Mouse (Mus musculus) embryonic facial prominence, embryonic 12.5 days (tissue): ENCODE measurements around the gene Cog2. TPM values are rescaled to one million over a fixed set of nuclear protein-coding genes. Genes with fewer than 3 reads are reported as not detected.

Experiments
- ATAC-seq: fragments of 200-750 bp; cut with Nextera tagmentation; 2 replicates; pipeline ENCODE4 v1.8.0; 2017; ENCODE audit not compliant: insufficient number of reproducible peaks, insufficient read depth, low FRiP score, low TSS enrichment
- H3K27ac ChIP-seq: fragments of 300-500 bp; sonication (generic); 2 replicates; pipeline ENCODE4 v1.5.1; 2016; ENCODE audit warnings: mild to moderate bottlenecking
- H3K27me3 ChIP-seq: fragments of 300-500 bp; sonication (generic); 2 replicates; pipeline ENCODE4 v1.6.1; 2016; ENCODE audit warnings: mild to moderate bottlenecking, moderate library complexity
- H3K36me3 ChIP-seq: fragments of 300-500 bp; sonication (generic); 2 replicates; pipeline ENCODE4 v1.6.1; 2016; ENCODE audit warnings: mild to moderate bottlenecking
- H3K4me1 ChIP-seq: fragments of 300-500 bp; sonication (generic); 2 replicates; pipeline ENCODE4 v1.6.1; 2016
- H3K4me2 ChIP-seq: fragments of 300-500 bp; sonication (generic); replicated peaks from 2 replicates; pipeline ENCODE4 v1.6.1; 2016; ENCODE audit warnings: mild to moderate bottlenecking, moderate library complexity
- H3K4me3 ChIP-seq: fragments of 300-500 bp; sonication (generic); 2 replicates; pipeline ENCODE4 v1.5.1; 2016; ENCODE audit warnings: mild to moderate bottlenecking
- H3K9ac ChIP-seq: fragments of 300-500 bp; sonication (generic); 2 replicates; pipeline ENCODE4 v1.6.1; 2016; ENCODE audit warnings: mild to moderate bottlenecking, moderate library complexity
- H3K9me3 ChIP-seq: fragments of 300-500 bp; sonication (generic); 2 replicates; pipeline ENCODE4 v1.6.1; 2016; ENCODE audit warnings: mild to moderate bottlenecking, moderate library complexity
- WGBS: fragments of 180-500 bp; shearing (Covaris S2); methylation state at CpG from one replicate; pipeline ENCODE4 v1.1.7; 2016; 5-methylcytosine and 5-hydroxymethylcytosine counted together
- polyA plus RNA-seq: library from polyadenylated mRNA; unstranded; fragments of >200 nt; fragmentation: Nextera tagmentation; extraction: Ambion mirVana; gene quantifications from 2 replicates; pipeline ENCODE4 v1.2.1, GENCODE M21; 2016

Gene Cog2
- polyA plus RNA-seq, 1 experiment from 2014 or later = 46.8 TPM

DNA sequence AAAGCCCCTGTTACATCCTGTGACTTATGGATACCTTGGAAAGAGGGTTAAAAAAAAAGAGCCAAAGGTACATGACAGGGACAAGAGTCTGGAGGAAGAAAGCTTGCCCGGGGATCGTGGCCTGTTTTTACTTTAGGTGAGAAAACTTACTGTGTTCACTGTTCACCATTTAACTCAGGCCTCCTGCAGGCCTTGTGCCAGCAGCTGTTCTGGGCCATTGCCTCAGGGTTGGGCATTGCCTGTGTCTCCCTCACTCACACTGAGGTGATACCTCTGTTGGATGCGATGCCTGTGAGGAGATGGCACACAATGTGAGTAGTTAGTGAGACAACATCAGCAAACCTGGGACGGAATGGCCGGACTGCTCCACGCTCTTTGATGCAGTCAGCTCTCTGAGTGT lies 1.4 kb downstream of the Cog2 start:
- Histone ChIP-seq H3K9ac (no peak overlapping the region), H3K4me1 (peaks cover 9% of the 10 kb centered on the region), H3K4me2 (peak overlapping the region; percentile 75), H3K4me3 (0 out of 2 replicates have a peak overlapping the region, but pooled peaks have one; percentile 89), H3K9me3 (no peaks in the 10 kb centered on the region), H3K27me3 (no peaks in the 10 kb centered on the region), H3K36me3 (peaks cover 14% of the 10 kb centered on the region), H3K27ac (no peak overlapping the region)
- ATAC-seq = no peak
- 92% methylated on average over 6 of the region's 6 CpGs for WGBS

GRCm38 (mm10) chr8:124526261-124526660 lies 5.7 kb downstream of the Cog2 start:
- Histone ChIP-seq H3K4me2 (no peak overlapping the region), H3K27me3 (no peaks in the 10 kb centered on the region), H3K4me1 (peaks cover 9% of the 10 kb centered on the region), H3K36me3 (peaks cover 50% of the 10 kb centered on the region), H3K9me3 (no peaks in the 10 kb centered on the region), H3K9ac (no peak overlapping the region), H3K27ac (no peak overlapping the region), H3K4me3 (no peak overlapping the region)
- ATAC-seq = no peak
- 91% methylated on average over 11 of the region's 11 CpGs for WGBS

DNA sequence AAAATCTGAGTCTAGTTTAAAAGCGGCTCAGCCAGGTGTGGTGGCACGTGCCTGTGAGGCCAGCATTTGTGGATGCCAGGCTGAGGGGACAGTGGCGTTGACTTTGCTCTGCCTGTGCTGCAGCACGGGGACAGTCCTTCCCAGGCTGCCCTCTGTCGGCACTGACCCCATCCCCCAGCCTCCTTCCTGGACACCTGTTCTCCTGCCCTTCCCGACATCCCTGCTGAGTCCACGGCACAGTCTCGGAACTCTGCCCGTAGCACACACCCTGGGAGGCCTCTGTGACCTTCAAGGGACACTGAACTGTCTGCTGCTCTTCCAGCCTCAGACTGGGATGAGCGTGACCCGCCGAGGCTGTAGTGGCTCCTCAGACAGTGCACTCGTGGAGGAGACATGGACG lies 9.5 kb downstream of the Cog2 start:
- H3K27ac ChIP-seq = no peak overlapping the region
- H3K27me3 ChIP-seq = no peaks in the 10 kb centered on the region
- peaks cover 86% of the 10 kb centered on the region for H3K36me3 ChIP-seq
- no peak overlapping the region for H3K4me3 ChIP-seq
- H3K9ac ChIP-seq = no peak overlapping the region
- no peak overlapping the region for H3K4me2 ChIP-seq
- ATAC-seq = no peak
- H3K4me1 ChIP-seq = no peaks in the 10 kb centered on the region
- 86% methylated on average over 14 of the region's 14 CpGs for WGBS
- H3K9me3 ChIP-seq = no peaks in the 10 kb centered on the region

GRCm38 (mm10) chr8:124530556-124530955 lies 10.0 kb downstream of the Cog2 start:
- no peak for ATAC-seq
- WGBS = 91% methylated on average over 7 of the region's 7 CpGs
- Histone ChIP-seq H3K4me2 (no peak overlapping the region), H3K36me3 (peaks cover 89% of the 10 kb centered on the region), H3K27me3 (no peaks in the 10 kb centered on the region), H3K9me3 (no peaks in the 10 kb centered on the region), H3K4me1 (no peaks in the 10 kb centered on the region), H3K4me3 (no peak overlapping the region), H3K27ac (no peak overlapping the region), H3K9ac (no peak overlapping the region)

DNA sequence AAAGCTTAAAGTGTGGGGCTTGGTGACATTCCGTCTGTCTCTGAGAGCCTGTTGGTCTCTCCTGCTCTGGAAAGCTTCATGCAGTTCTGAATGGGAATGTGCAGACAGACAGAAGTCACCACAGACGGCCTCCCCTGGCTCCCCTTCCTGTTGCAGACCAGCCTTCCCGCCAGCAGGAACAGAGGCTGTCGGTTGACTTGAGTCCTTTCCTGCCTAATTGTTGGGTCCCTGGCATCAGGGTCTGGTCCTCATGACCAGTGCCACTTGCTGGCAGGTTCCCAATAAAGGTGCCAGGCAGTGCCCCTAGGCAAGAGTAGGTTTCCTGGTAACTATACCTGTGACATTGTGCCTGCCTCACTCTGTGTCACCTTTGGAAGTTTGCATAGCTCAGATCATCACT lies 10.4 kb downstream of the Cog2 start:
- H3K9me3 ChIP-seq = no peaks in the 10 kb centered on the region
- no peak overlapping the region for H3K4me2 ChIP-seq
- H3K4me3 ChIP-seq = no peak overlapping the region
- no peaks in the 10 kb centered on the region for H3K4me1 ChIP-seq
- 77% methylated on average over 4 of the region's 4 CpGs for WGBS
- H3K36me3 ChIP-seq = peaks cover 89% of the 10 kb centered on the region
- no peak overlapping the region for H3K9ac ChIP-seq
- ATAC-seq = no peak
- H3K27ac ChIP-seq = no peak overlapping the region
- H3K27me3 ChIP-seq = no peaks in the 10 kb centered on the region

- H3K9me3 ChIP-seq = no peaks in the 10 kb centered on the region
- WGBS = 92% methylated on average over 3 of the region's 3 CpGs
- peaks cover 84% of the 10 kb centered on the region for H3K36me3 ChIP-seq
- no peaks in the 10 kb centered on the region for H3K4me1 ChIP-seq
- no peaks in the 10 kb centered on the region for H3K27me3 ChIP-seq
- H3K9ac ChIP-seq = no peak overlapping the region
- H3K4me2 ChIP-seq = no peak overlapping the region
- ATAC-seq = no peak
- no peak overlapping the region for H3K27ac ChIP-seq
- no peak overlapping the region for H3K4me3 ChIP-seq
Observed at GRCm38 (mm10) chr8:124532626-124533025, 12.1 kb downstream of the Cog2 start.

- Histone ChIP-seq H3K4me2 (no peak overlapping the region), H3K27ac (no peak overlapping the region), H3K36me3 (peaks cover 86% of the 10 kb centered on the region), H3K4me1 (no peaks in the 10 kb centered on the region), H3K9me3 (no peaks in the 10 kb centered on the region), H3K27me3 (no peaks in the 10 kb centered on the region), H3K9ac (no peak overlapping the region), H3K4me3 (no peak overlapping the region)
- no peak for ATAC-seq
- 91% methylated on average over 5 of the region's 5 CpGs for WGBS
Observed at GRCm38 (mm10) chr8:124535451-124535850, 14.9 kb downstream of the Cog2 start.

DNA sequence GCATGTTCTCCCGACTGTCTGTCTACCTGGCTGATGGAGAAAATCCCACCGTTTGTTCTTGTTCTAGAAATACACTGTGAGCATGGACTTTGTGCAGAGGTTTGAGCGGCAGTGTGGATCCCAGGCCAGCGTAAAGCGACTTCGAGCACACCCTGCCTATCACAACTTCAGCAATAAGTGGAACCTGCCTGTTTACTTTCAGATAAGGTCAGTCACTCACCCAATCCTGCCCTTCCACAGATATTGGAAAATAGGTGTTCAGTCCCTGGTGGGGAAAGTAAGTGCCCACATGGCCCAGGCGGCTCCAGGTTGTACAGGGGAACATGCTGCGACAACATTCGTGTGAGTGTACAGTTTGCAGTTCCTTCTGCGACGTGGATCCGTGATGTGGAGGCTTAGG lies 20.3 kb downstream of the Cog2 start:
- Histone ChIP-seq H3K27me3 (no peaks in the 10 kb centered on the region), H3K4me3 (no peak overlapping the region), H3K27ac (no peak overlapping the region), H3K4me2 (no peak overlapping the region), H3K9ac (no peak overlapping the region), H3K9me3 (no peaks in the 10 kb centered on the region), H3K4me1 (no peaks in the 10 kb centered on the region), H3K36me3 (peaks cover 86% of the 10 kb centered on the region)
- 95% methylated on average over 12 of the region's 12 CpGs for WGBS
- no peak for ATAC-seq

DNA sequence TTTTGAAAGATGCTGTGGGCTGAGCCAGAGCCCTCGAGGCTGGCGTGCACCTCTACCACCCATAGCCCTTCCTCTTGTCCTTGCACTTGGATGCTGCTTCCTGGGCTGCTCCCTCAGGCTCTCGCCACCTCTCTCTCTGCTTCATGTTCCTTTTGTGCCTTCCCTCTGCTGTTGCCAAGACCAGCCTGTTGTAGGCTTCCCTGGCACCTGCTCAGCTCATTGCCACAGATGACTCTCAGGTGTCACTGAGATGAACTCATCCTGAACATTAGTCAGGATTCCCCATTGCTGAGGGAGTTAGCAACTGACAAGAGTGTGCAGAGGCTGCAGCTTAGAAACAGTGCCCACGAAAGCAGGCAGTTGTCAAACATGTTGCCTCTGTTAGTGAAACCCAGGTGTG lies 21.4 kb downstream of the Cog2 start:
- H3K36me3 ChIP-seq = peaks cover 86% of the 10 kb centered on the region
- H3K4me1 ChIP-seq = no peaks in the 10 kb centered on the region
- 95% methylated on average over 4 of the region's 4 CpGs for WGBS
- H3K9ac ChIP-seq = no peak overlapping the region
- ATAC-seq = no peak
- H3K4me3 ChIP-seq = no peak overlapping the region
- H3K27ac ChIP-seq = no peak overlapping the region
- H3K27me3 ChIP-seq = no peaks in the 10 kb centered on the region
- no peaks in the 10 kb centered on the region for H3K9me3 ChIP-seq
- H3K4me2 ChIP-seq = no peak overlapping the region

- Histone ChIP-seq H3K27me3 (no peaks in the 10 kb centered on the region), H3K9me3 (no peaks in the 10 kb centered on the region), H3K36me3 (peaks cover 90% of the 10 kb centered on the region), H3K4me1 (no peaks in the 10 kb centered on the region), H3K4me3 (no peak overlapping the region), H3K9ac (no peak overlapping the region), H3K4me2 (no peak overlapping the region), H3K27ac (no peak overlapping the region)
- WGBS = 93% methylated on average over 5 of the region's 5 CpGs
- no peak for ATAC-seq
Observed at GRCm38 (mm10) chr8:124543272-124543671, 22.7 kb downstream of the Cog2 start.

DNA sequence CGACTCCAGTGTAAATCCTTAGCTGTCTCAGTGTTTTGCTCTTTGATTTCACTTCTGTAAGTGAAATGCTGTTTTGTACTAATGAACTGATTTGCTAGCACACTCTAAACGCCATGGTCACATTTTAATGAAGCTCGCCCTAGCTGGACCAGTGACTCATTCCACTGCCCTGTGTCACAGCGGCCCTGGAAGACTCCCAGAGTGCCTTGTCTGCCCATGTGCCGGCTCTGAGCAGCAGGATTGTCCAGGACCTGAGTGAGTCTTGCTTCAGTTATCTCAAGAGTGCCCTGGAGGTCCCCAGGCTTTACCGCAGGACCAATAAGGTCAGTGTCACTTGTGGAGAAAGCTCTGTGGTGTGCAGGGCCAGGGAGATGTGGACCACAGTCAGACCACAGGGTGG lies 25.8 kb downstream of the Cog2 start:
- H3K36me3 ChIP-seq = peaks cover 93% of the 10 kb centered on the region
- no peak overlapping the region for H3K9ac ChIP-seq
- ATAC-seq = no peak
- no peak overlapping the region for H3K27ac ChIP-seq
- no peaks in the 10 kb centered on the region for H3K9me3 ChIP-seq
- 90% methylated on average over 6 of the region's 6 CpGs for WGBS
- no peaks in the 10 kb centered on the region for H3K27me3 ChIP-seq
- no peaks in the 10 kb centered on the region for H3K4me1 ChIP-seq
- no peak overlapping the region for H3K4me2 ChIP-seq
- no peak overlapping the region for H3K4me3 ChIP-seq

DNA sequence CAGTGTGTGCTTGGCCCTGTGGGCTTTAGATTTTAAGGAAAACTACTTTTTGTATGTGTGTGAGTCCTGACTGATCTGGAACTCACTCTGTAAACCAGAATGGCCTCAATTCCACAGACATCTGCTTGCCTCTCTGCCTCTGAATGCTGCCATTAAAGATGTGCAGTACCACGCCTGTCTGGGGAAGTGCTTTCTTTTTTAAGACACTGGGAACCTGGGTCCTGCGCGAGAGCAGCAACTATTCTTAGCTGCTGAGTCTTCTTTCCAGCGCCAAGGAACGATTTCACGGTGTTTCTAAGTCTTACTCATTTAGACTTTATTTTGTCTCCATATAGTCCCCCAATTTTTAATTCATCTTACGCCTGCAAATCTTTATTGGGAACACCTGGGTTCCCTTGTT lies 26.2 kb downstream of the Cog2 start:
- 91% methylated on average over 7 of the region's 7 CpGs for WGBS
- H3K9me3 ChIP-seq = no peaks in the 10 kb centered on the region
- no peak overlapping the region for H3K4me3 ChIP-seq
- no peaks in the 10 kb centered on the region for H3K27me3 ChIP-seq
- H3K9ac ChIP-seq = no peak overlapping the region
- no peak for ATAC-seq
- no peaks in the 10 kb centered on the region for H3K4me1 ChIP-seq
- no peak overlapping the region for H3K27ac ChIP-seq
- H3K36me3 ChIP-seq = peaks cover 93% of the 10 kb centered on the region
- H3K4me2 ChIP-seq = no peak overlapping the region

- Histone ChIP-seq H3K36me3 (peaks cover 93% of the 10 kb centered on the region), H3K9ac (no peak overlapping the region), H3K4me3 (no peak overlapping the region), H3K9me3 (no peaks in the 10 kb centered on the region), H3K27ac (no peak overlapping the region), H3K27me3 (no peaks in the 10 kb centered on the region), H3K4me1 (no peaks in the 10 kb centered on the region), H3K4me2 (no peak overlapping the region)
- WGBS = 79% methylated on average over 11 of the region's 11 CpGs
- ATAC-seq = no peak
Observed at GRCm38 (mm10) chr8:124547269-124547668, 26.7 kb downstream of the Cog2 start.
